Mouse (Mus musculus) v-Abl transformed pro-B cells (cell line): ENCODE measurements around the gene Olfr64.

Experiments used
- in situ Hi-C, 2 experiments: fragments of 400-800 bp; cut with MboI; formaldehyde crosslinking; loops; one replicate each; pipeline ENCODE4 v1.15.1; 2025; ENCODE audit not compliant: unreplicated experiment in 2 of 2

Olfr64 gene

GRCm38 (mm10) chr7:103840268-103840667, 54.0 kb downstream of the Olfr64 start, which contains the start of gene Hbb-bh2:
Hbb-bh2 (minus strand) TSS chr7:103840520.
- in situ Hi-C loops: no loop called here
